Mouse (Mus musculus) heart, postnatal 0 days (tissue): ENCODE measurements at regions not wholly inside any gene's neighbourhood (a gene's known extent, or its start where the extent isn't known, plus 50 kb on each side); places are given as distances from the start of the nearest gene placed in this dataset.

Experiments
- CTCF ChIP-seq: IDR thresholded peaks from 2 replicates; pipeline ENCODE4 v1.5.1; 2016; ENCODE audit warnings: antibody characterized with exemption, control low read depth, low read depth
- EP300 ChIP-seq: IDR thresholded peaks from 2 replicates; pipeline ENCODE4 v1.6.1; 2016; ENCODE audit warnings: antibody characterized with exemption, low read depth

DNA sequence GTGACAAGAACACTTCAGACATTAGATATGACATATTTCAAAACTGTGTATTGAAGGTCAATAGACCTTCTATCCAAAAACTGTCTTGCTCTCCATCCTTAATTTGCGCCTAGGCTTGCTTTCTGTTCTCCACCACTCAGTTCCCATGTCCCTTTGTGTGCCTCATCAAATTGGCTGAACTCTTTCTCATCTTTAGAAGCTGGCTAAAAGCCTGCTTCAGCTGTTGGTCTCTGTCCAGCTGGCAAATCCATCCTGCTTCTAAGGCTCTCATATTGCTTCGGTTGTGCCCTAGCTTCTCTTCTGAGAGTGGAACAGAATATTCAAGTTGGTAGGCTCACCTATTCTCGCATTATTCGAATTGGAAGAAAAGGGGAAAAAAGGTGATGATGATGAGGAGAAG, 322.6 kb upstream of the Klf12 start:
- TF ChIP-seq EP300 = no peak
- no peak for TF ChIP-seq CTCF
